Mouse (Mus musculus) right cerebral cortex, adult 18-20 months (tissue): ENCODE measurements around the gene Mrps12.
"Not testable (repeated sequence)": the region's sequence is repeated elsewhere in the genome, so short reads cannot be mapped to it uniquely, and the experiment has no call there.

Experiments used
- DNase-seq: peaks from one replicate; pipeline ENCODE4 v3.0.0; 2022; ENCODE audit warnings: mixed read lengths

Gene Mrps12

GRCm38 (mm10) chr7:28701306-28701705, 40.3 kb downstream of the Mrps12 start:
- DNase-seq = not testable (repeated sequence)

DNA sequence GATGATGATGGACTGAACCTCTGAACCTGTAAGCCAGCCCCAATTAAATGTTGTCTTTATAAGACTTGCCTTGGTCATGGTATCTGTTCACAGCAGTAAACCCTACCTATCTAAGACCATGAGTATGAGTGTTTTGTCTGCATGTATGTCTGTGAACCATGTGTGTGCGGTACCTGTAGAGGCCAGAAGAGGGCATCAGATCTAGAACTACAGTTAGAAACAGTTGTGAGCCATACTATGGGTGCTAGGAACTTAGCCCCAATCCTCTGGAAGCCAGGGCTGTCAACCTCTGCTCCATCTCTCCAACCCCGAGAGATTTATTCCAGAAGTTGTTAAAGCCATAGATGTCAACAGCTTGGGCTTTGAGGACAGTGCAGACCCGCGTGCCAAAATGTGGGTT, 41.4 kb downstream of the Mrps12 start:
- DNase-seq = no peak

GRCm38 (mm10) chr7:28697277-28697676, 44.3 kb downstream of the Mrps12 start:
- DNase-seq = no peak

- DNase-seq = no peak
Measured at GRCm38 (mm10) chr7:28694966-28695511, 46.6 kb downstream of the Mrps12 start.

DNA sequence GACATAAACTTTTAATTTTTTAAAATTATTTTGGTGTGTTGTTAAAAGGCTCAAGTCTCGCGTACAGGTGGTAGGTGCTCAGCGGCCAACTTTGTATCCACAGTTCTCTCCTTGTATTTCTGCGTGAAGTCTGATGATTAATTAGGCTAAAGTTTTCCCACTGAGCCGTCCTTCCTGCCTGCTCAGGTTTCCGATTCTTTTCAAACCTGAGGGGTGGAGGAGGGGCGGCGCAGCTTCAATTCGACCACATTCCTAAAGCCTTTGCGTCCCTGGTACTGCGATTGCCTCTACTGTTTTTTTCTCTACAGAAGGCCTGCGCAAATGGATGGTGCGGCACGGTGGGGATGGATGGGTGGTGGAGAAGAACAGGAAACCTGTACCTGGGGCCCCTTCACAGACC, 47.2 kb downstream of the Mrps12 start:
- DNase-seq = no peak

- peak; percentile 90 for DNase-seq
Measured at GRCm38 (mm10) chr7:28693321-28693966, 48.2 kb downstream of the Mrps12 start.

DNA sequence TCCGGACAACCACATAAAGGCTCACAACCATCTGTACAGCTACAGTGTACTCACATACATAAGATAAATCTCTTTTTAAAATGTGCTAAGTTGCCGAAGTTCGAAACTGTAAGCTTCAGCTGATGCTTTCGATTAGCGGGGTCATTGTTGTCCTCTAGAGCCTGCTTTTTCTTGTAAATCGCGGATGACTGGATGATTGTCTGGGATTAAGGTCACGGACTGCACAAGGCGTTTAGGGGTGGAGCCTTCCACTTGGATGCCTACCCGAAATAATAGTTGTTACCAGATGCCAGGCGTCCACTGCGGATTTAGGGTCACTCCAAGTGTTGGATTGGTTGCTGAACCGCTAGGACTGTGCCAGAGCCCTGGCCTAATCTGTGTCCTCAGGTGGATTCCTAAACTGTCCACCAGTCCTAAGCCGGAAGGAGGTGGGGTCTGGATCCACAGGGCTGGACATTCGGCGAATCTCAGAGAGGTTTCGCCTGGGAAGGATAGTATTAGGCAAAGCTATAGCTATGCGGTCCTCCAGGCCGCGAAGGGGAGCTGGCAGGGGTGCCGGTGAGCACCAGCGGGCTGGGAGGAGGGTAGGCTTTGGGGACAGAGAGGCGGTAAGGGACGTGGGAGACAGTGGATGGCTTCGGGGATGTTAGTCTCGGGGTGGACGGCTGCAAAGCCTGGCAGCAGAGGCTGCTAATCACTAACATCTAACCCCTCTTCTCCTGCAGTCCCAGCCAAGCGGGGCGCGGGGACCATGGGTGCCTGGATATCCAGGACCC, 48.9 kb downstream of the Mrps12 start, which contains the start of gene Fbxo27:
Gene Fbxo27, plus strand, starts transcription at position 305 of the 776 bp plus-strand sequence.
- peak; percentile 60 for DNase-seq

DNA sequence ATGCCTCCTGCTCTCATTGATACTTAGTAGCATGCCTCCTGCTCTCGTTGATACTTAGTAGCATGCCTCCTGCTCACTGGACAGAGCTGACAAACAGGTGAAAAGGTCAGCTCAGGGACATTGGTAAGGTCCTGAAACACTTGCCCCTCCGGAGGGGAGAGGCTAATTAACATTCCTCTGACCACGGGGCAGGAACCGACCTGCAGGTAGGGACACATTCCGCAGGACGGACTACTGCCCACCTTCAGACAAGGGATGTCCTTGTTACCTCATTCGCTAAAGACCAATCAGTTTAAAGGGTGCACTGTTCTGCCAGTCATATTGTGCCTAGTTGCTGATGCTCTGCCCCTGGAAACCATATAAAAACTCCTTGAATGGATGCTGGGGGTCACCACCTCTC, 50.5 kb downstream of the Mrps12 start:
- no peak for DNase-seq
